Mouse (Mus musculus) liver, embryonic 11.5 days (tissue): ENCODE measurements around the gene Fbxo28. TPM values are rescaled to one million over a fixed set of nuclear protein-coding genes. Genes with fewer than 3 reads are reported as not detected.

Experiments used
- ATAC-seq: fragments of 200-750 bp; cut with Nextera tagmentation; replicated peaks from 2 replicates; pipeline ENCODE4 v1.8.0; 2017; ENCODE audit warnings: moderate number of reproducible peaks, mild to moderate bottlenecking, moderate TSS enrichment, moderate library complexity; ENCODE audit not compliant: low FRiP score
- DNase-seq: peaks from one replicate; pipeline ENCODE4 v3.0.0-alpha.2; 2017; ENCODE audit warnings: low spot score
- H3K27ac ChIP-seq: fragments of 300-500 bp; sonication (generic); 2 replicates; pipeline ENCODE4 v1.5.1; 2014; ENCODE audit warnings: mild to moderate bottlenecking, low read depth, low read length, control low read depth
- H3K27me3 ChIP-seq: fragments of 300-500 bp; sonication (generic); replicated peaks from 2 replicates; pipeline ENCODE4 v1.6.1; 2014; ENCODE audit warnings: low read length, mixed read lengths; ENCODE audit not compliant: control insufficient read depth, insufficient read depth
- H3K36me3 ChIP-seq: fragments of 300-500 bp; sonication (generic); 2 replicates; pipeline ENCODE4 v1.6.1; 2014; ENCODE audit warnings: mild to moderate bottlenecking, low read length, moderate library complexity, mixed read lengths; ENCODE audit not compliant: control insufficient read depth, insufficient read depth
- H3K4me1 ChIP-seq: fragments of 300-500 bp; sonication (generic); replicated peaks from 2 replicates; pipeline ENCODE4 v1.6.1; 2014; ENCODE audit warnings: low read length, mixed read lengths; ENCODE audit not compliant: control insufficient read depth, insufficient read depth
- H3K4me2 ChIP-seq: fragments of 300-500 bp; sonication (generic); 2 replicates; pipeline ENCODE4 v1.6.1; 2014; ENCODE audit warnings: mild to moderate bottlenecking, control low read depth, moderate library complexity
- H3K4me3 ChIP-seq: fragments of 300-500 bp; sonication (generic); 2 replicates; pipeline ENCODE4 v1.5.1; 2014; ENCODE audit warnings: low read depth, low read length, control low read depth
- H3K9ac ChIP-seq: fragments of 300-500 bp; sonication (generic); 2 replicates; pipeline ENCODE4 v1.6.1; 2014; ENCODE audit warnings: low read depth, low read length, control low read depth
- H3K9me3 ChIP-seq: fragments of 300-500 bp; sonication (generic); 2 replicates; pipeline ENCODE4 v1.6.1; 2016; ENCODE audit warnings: low read length, inconsistent platforms, mixed read lengths; ENCODE audit not compliant: control insufficient read depth
- WGBS: fragments of 180-500 bp; shearing (Covaris S2); extraction: QIAGEN DNeasy Blood & Tissue Kit; methylation state at CpG from one replicate; pipeline ENCODE4 v1.1.7; 2014; 5-methylcytosine and 5-hydroxymethylcytosine counted together
- polyA plus RNA-seq: library from polyadenylated mRNA; unstranded; fragments of >200 nt; fragmentation: Nextera tagmentation; extraction: Ambion mirVana; gene quantifications from 2 replicates; pipeline ENCODE4 v1.2.1, GENCODE M21; 2014

Gene Fbxo28
- polyA plus RNA-seq, 1 experiment from 2014 or later: 14.8 TPM

GRCm38 (mm10) chr1:182333766-182334437 lies 7.5 kb downstream of the Fbxo28 start:
- H3K9me3 ChIP-seq: no peaks in the 10 kb centered on the region
- H3K4me2 ChIP-seq: no peak overlapping the region
- no peak for DNase-seq
- no peaks in the 10 kb centered on the region; the same call in 1 of the 2 replicates for H3K4me1 ChIP-seq
- 89% methylated on average over 7 of the region's 7 CpGs for WGBS
- no peak overlapping the region for H3K9ac ChIP-seq
- no peak overlapping the region for H3K4me3 ChIP-seq
- H3K27me3 ChIP-seq: no peaks in the 10 kb centered on the region
- no peak for ATAC-seq
- no peak overlapping the region for H3K27ac ChIP-seq
- peaks cover 5% of the 10 kb centered on the region; the same call in 1 of the 2 replicates for H3K36me3 ChIP-seq

- peaks cover 9% of the 10 kb centered on the region for H3K36me3 ChIP-seq
- H3K9me3 ChIP-seq: no peaks in the 10 kb centered on the region
- no peak for DNase-seq
- no peak for ATAC-seq
- H3K27me3 ChIP-seq: no peaks in the 10 kb centered on the region
- H3K4me1 ChIP-seq: no peaks in the 10 kb centered on the region; the same call in 1 of the 2 replicates
- WGBS: 92% methylated on average over 5 of the region's 5 CpGs
- no peak overlapping the region for H3K9ac ChIP-seq
- no peak overlapping the region for H3K4me2 ChIP-seq
- no peak overlapping the region for H3K27ac ChIP-seq
- H3K4me3 ChIP-seq: no peak overlapping the region
Measured at GRCm38 (mm10) chr1:182332090-182333034, 9.1 kb downstream of the Fbxo28 start.

- 98% methylated on average over 1 of the region's 1 CpGs for WGBS
- peaks cover 26% of the 10 kb centered on the region for H3K36me3 ChIP-seq
- DNase-seq (no peak), ATAC-seq (no peak)
- no peak overlapping the region for H3K4me2 ChIP-seq
- H3K9ac ChIP-seq: no peak overlapping the region
- H3K4me3 ChIP-seq: no peak overlapping the region
- H3K9me3 ChIP-seq: no peaks in the 10 kb centered on the region
- no peaks in the 10 kb centered on the region for H3K27me3 ChIP-seq
- no peak overlapping the region for H3K27ac ChIP-seq
- no peaks in the 10 kb centered on the region for H3K4me1 ChIP-seq
Measured at GRCm38 (mm10) chr1:182325919-182326318, 15.5 kb downstream of the Fbxo28 start.

GRCm38 (mm10) chr1:182324552-182324951 lies 16.9 kb downstream of the Fbxo28 start:
- no peak for ATAC-seq
- WGBS: 93% methylated on average over 7 of the region's 7 CpGs

GRCm38 (mm10) chr1:182323139-182323538 lies 18.3 kb downstream of the Fbxo28 start:
- no peak overlapping the region for H3K27ac ChIP-seq
- H3K9me3 ChIP-seq: no peaks in the 10 kb centered on the region
- no peak for ATAC-seq
- no peaks in the 10 kb centered on the region for H3K4me1 ChIP-seq
- no peak overlapping the region for H3K9ac ChIP-seq
- 92% methylated on average over 3 of the region's 3 CpGs for WGBS
- no peaks in the 10 kb centered on the region for H3K27me3 ChIP-seq
- H3K4me2 ChIP-seq: no peak overlapping the region
- DNase-seq: no peak
- no peak overlapping the region for H3K4me3 ChIP-seq
- H3K36me3 ChIP-seq: peaks cover 34% of the 10 kb centered on the region

More at GRCm38 (mm10) chr1:182324552-182324951, 16.9 kb downstream of the Fbxo28 start:
- H3K27ac ChIP-seq: no peak overlapping the region
- H3K36me3 ChIP-seq: peaks cover 24% of the 10 kb centered on the region
- no peak overlapping the region for H3K4me2 ChIP-seq
- DNase-seq: no peak
- H3K4me3 ChIP-seq: no peak overlapping the region
- H3K4me1 ChIP-seq: no peaks in the 10 kb centered on the region
- H3K9me3 ChIP-seq: no peaks in the 10 kb centered on the region
- H3K9ac ChIP-seq: no peak overlapping the region
- H3K27me3 ChIP-seq: no peaks in the 10 kb centered on the region

- DNase-seq: no peak
- no peaks in the 10 kb centered on the region for H3K4me1 ChIP-seq
- H3K27ac ChIP-seq: no peak overlapping the region
- H3K9ac ChIP-seq: no peak overlapping the region
- no peaks in the 10 kb centered on the region for H3K9me3 ChIP-seq
- ATAC-seq: no peak
- H3K4me3 ChIP-seq: no peak overlapping the region
- no peaks in the 10 kb centered on the region for H3K27me3 ChIP-seq
- no peak overlapping the region for H3K4me2 ChIP-seq
- 95% methylated on average over 5 of the region's 5 CpGs for WGBS
- peaks cover 47% of the 10 kb centered on the region for H3K36me3 ChIP-seq
Measured at GRCm38 (mm10) chr1:182314201-182314600, 27.2 kb downstream of the Fbxo28 start.

GRCm38 (mm10) chr1:182313181-182313580 lies 28.2 kb downstream of the Fbxo28 start:
- no peak for ATAC-seq
- Histone ChIP-seq H3K9ac (no peak overlapping the region), H3K36me3 (peaks cover 38% of the 10 kb centered on the region), H3K27me3 (no peaks in the 10 kb centered on the region), H3K9me3 (no peaks in the 10 kb centered on the region), H3K4me3 (no peak overlapping the region), H3K4me1 (no peaks in the 10 kb centered on the region), H3K4me2 (no peak overlapping the region), H3K27ac (no peak overlapping the region)
- WGBS: 93% methylated on average over 8 of the region's 8 CpGs
- DNase-seq: no peak

GRCm38 (mm10) chr1:182311376-182311775 lies 30.1 kb downstream of the Fbxo28 start:
- WGBS: 93% methylated on average over 5 of the region's 5 CpGs
- Histone ChIP-seq H3K27me3 (no peaks in the 10 kb centered on the region), H3K27ac (no peak overlapping the region), H3K4me3 (no peak overlapping the region), H3K4me2 (no peak overlapping the region), H3K36me3 (peaks cover 21% of the 10 kb centered on the region; the same call in 1 of the 2 replicates), H3K9ac (no peak overlapping the region), H3K9me3 (no peaks in the 10 kb centered on the region), H3K4me1 (no peaks in the 10 kb centered on the region)
- DNase-seq: no peak
- ATAC-seq: no peak
